Mouse (Mus musculus) CH12.LX (cell line): ENCODE measurements at regions not wholly inside any gene's neighbourhood (a gene's known extent, or its start where the extent isn't known, plus 50 kb on each side); places are given as distances from the start of the nearest gene placed in this dataset.

Experiments used
- DNase-seq: peaks from one replicate; pipeline ENCODE4 v3.0.0-alpha.2; 2013; ENCODE audit errors: extremely low read depth
- H3K27ac ChIP-seq: 2 replicates; pipeline ENCODE4 v1.5.1; 2012; ENCODE audit warnings: low read depth, mild to moderate bottlenecking, control low read depth, moderate library complexity; ENCODE audit not compliant: insufficient read depth
- H3K27me3 ChIP-seq: replicated peaks from 2 replicates; pipeline ENCODE3; 2012; ENCODE audit warnings: inconsistent platforms
- H3K36me3 ChIP-seq, 2 experiments: replicated peaks in 1 of 2; 2 replicates each; pipeline versions ENCODE3 to v1.6.1; 2012; ENCODE audit warnings: inconsistent platforms in 1 of 2, low read length in 1 of 2, mild to moderate bottlenecking in 1 of 2, mixed read lengths in 1 of 2, moderate library complexity in 1 of 2; ENCODE audit not compliant: control insufficient read depth in 1 of 2, insufficient read depth in 1 of 2
- H3K4me1 ChIP-seq, 2 experiments: 2 replicates each; pipeline ENCODE4 v1.6.1; 2012; ENCODE audit warnings: inconsistent platforms in 1 of 2, moderate library complexity in 1 of 2; ENCODE audit not compliant: insufficient read depth in 2 of 2, control insufficient read depth in 1 of 2
- H3K4me2 ChIP-seq: 2 replicates; pipeline ENCODE4 v1.6.1; 2012; ENCODE audit warnings: low read depth, mild to moderate bottlenecking, control low read depth; ENCODE audit not compliant: poor library complexity, insufficient read depth, severe bottlenecking
- H3K4me3 ChIP-seq, 3 experiments: fragments of 150-350 bp in 1 of 3; sonication (generic) in 1 of 3; replicated peaks in 1 of 3; 2 replicates each; pipeline versions ENCODE3 to v1.5.1; 2011 to 2012; ENCODE audit warnings: low read depth in 2 of 3, low read length in 2 of 3, mild to moderate bottlenecking in 2 of 3, moderate library complexity in 2 of 3, control low read depth in 1 of 3, improper control_type of control experiment in 1 of 3, inconsistent platforms in 1 of 3, mixed read lengths in 1 of 3; ENCODE audit not compliant: poor library complexity in 1 of 3
- H3K79me2 ChIP-seq: replicated peaks from 2 replicates; pipeline ENCODE4 v1.6.1; 2012; ENCODE audit warnings: mild to moderate bottlenecking, moderate library complexity; ENCODE audit not compliant: control insufficient read depth, poor library complexity, insufficient read depth, severe bottlenecking; ENCODE audit errors: extremely low read depth
- H3K9ac ChIP-seq: 2 replicates; pipeline ENCODE4 v1.6.1; 2012; ENCODE audit warnings: low read depth, mild to moderate bottlenecking, control low read depth, moderate library complexity; ENCODE audit not compliant: insufficient read depth
- H3K9me3 ChIP-seq: replicated peaks from 2 replicates; pipeline ENCODE3; 2012; ENCODE audit warnings: low read length, inconsistent platforms, mixed read lengths
- EP300 ChIP-seq: IDR thresholded peaks from 2 replicates; pipeline ENCODE4 v1.6.1; 2011; ENCODE audit warnings: low read length, improper control_type of control experiment
- JUN ChIP-seq: IDR thresholded peaks from 2 replicates; pipeline ENCODE4 v1.6.1; 2011; ENCODE audit warnings: low read depth, mild to moderate bottlenecking, low read length, improper control_type of control experiment, moderate library complexity; ENCODE audit not compliant: insufficient read depth
- JUND ChIP-seq: conservative IDR thresholded peaks from 2 replicates; pipeline ENCODE4 v1.6.1; 2011; ENCODE audit warnings: low read depth, low read length, improper control_type of control experiment
- MAZ ChIP-seq: IDR thresholded peaks from 2 replicates; pipeline ENCODE4 v1.6.1; 2012; ENCODE audit warnings: low read depth, mild to moderate bottlenecking, inconsistent platforms, low read length, improper control_type of control experiment, moderate library complexity
- MXI1 ChIP-seq: IDR thresholded peaks from 2 replicates; pipeline ENCODE4 v1.6.1; 2011; ENCODE audit warnings: mild to moderate bottlenecking, low read depth, low read length, improper control_type of control experiment
- NELFE ChIP-seq: IDR thresholded peaks from 2 replicates; pipeline ENCODE4 v1.6.1; 2011; ENCODE audit warnings: low read depth, low read length, improper control_type of control experiment
- POLR2A ChIP-seq: IDR thresholded peaks from 2 replicates; pipeline ENCODE4 v1.6.1; 2011; ENCODE audit warnings: low read depth, mild to moderate bottlenecking, improper control_type of control experiment, low read length
- POLR2AphosphoS2 ChIP-seq: IDR thresholded peaks from 2 replicates; pipeline ENCODE4 v1.6.1; 2011; ENCODE audit warnings: low read depth, low read length, improper control_type of control experiment
- TBP ChIP-seq: conservative IDR thresholded peaks from 2 replicates; pipeline ENCODE4 v1.6.1; 2011; ENCODE audit warnings: low read depth, low read length, improper control_type of control experiment
- ZMIZ1 ChIP-seq: IDR thresholded peaks from 2 replicates; pipeline ENCODE4 v1.6.1; 2012; ENCODE audit warnings: low read depth, mild to moderate bottlenecking, inconsistent platforms, low read length, improper control_type of control experiment
- ZNF384 ChIP-seq: IDR thresholded peaks from 2 replicates; pipeline ENCODE4 v1.6.1; 2012; ENCODE audit warnings: low read depth, low read length, improper control_type of control experiment, inconsistent platforms
- dilution Hi-C: fragments of 300-500 bp; cut with MboI; formaldehyde crosslinking; loops from 2 replicates; pipeline ENCODE4 v1.14.3; 2020; ENCODE audit warnings: low sequenced_read_pairs; ENCODE audit not compliant: extremely low pct_unique_long_range_greater_than_20kb, extremely low pct_ligation_motif_present
- in situ Hi-C: fragments of 300-500 bp; cut with MboI; formaldehyde crosslinking; loops from 3 replicates; pipeline ENCODE4 v1.14.3; 2019; ENCODE audit warnings: low sequenced_read_pairs, low pct_ligation_motif_present, low pct_unique_long_range_greater_than_20kb, mixed read lengths

DNA sequence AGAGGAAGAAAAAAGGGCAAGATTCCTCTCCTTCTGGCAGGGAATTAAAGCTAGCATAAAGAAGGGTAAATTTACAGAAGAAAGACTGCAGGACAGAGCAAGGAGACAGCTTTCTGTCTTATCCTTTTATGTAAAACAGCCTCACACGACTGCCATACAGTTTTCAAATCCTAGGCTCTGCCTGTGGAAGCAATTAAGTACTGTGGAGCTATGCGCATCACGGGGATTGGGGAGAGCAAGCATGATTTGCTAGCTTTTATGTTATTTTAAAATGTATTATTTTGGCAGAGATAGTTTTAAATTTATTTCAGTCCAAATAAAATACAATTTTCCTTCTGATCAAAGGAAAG is 74.2 kb upstream of the Slc39a10 start:
- H3K79me2 ChIP-seq, result no peaks in the 10 kb centered on the region
- dilution Hi-C loops (no loop called here), in situ Hi-C loops (no loop called here)
- DNase-seq, result no peak
- H3K27ac ChIP-seq, result no peak overlapping the region
- H3K9ac ChIP-seq, result no peak overlapping the region
- no peaks in the 10 kb centered on the region for H3K9me3 ChIP-seq
- H3K4me3 ChIP-seq, result no peak overlapping the region
- TF ChIP-seq MXI1 (no peak), JUN (no peak), JUND (no peak), POLR2AphosphoS2 (no peak), TBP (no peak), ZMIZ1 (no peak), POLR2A (no peak), NELFE (no peak), MAZ (no peak)
- no peaks in the 10 kb centered on the region for H3K36me3 ChIP-seq
- H3K4me2 ChIP-seq, result no peak overlapping the region
- H3K27me3 ChIP-seq, result no peaks in the 10 kb centered on the region
- 0 out of 4 replicates have a peak, but pooled peaks cover 0 to 2% of the 10 kb centered on the region in 2 experiments for H3K4me1 ChIP-seq

- Histone ChIP-seq H3K79me2 (no peaks in the 10 kb centered on the region), H3K27ac (no peak overlapping the region), H3K9me3 (no peaks in the 10 kb centered on the region), H3K4me2 (no peak overlapping the region), H3K9ac (no peak overlapping the region), H3K4me1 (0 out of 4 replicates have a peak, but pooled peaks cover 0 to 2% of the 10 kb centered on the region in 2 experiments), H3K27me3 (no peaks in the 10 kb centered on the region), H3K4me3 (no peak overlapping the region), H3K36me3 (no peaks in the 10 kb centered on the region)
- DNase-seq, result no peak
- dilution Hi-C loops, result no loop called here
- TF ChIP-seq EP300, result no peak
- in situ Hi-C loops, result no loop called here
These were observed 73.6 kb upstream of the Slc39a10 start for GRCm38 (mm10) chr1:46965996-46966916.

GRCm38 (mm10) chr1:46963973-46964727 is 71.5 kb upstream of the Slc39a10 start:
- Histone ChIP-seq H3K9me3 (no peaks in the 10 kb centered on the region), H3K79me2 (no peaks in the 10 kb centered on the region), H3K4me1 (no peaks in the 10 kb centered on the region), H3K27me3 (no peaks in the 10 kb centered on the region), H3K4me3 (no peak overlapping the region), H3K36me3 (no peaks in the 10 kb centered on the region), H3K27ac (no peak overlapping the region), H3K9ac (no peak overlapping the region), H3K4me2 (no peak overlapping the region)
- no peak for DNase-seq
- dilution Hi-C loops, result no loop called here
- TF ChIP-seq ZMIZ1 (no peak), JUN (no peak), ZNF384 (peak; percentile 45)
- in situ Hi-C loops, result no loop called here
